Mouse (Mus musculus) naive thymus-derived CD4-positive, alpha-beta T cell, adult 2 months (primary cell): ENCODE measurements around the gene Plch2.
"Not testable (repeated sequence)": the region's sequence is repeated elsewhere in the genome, so short reads cannot be mapped to it uniquely, and the experiment has no call there.

Experiments
- DNase-seq: peaks from one replicate; pipeline ENCODE4 v3.0.0-alpha.2; 2011; ENCODE audit warnings: low read depth

The Plch2 gene

DNA sequence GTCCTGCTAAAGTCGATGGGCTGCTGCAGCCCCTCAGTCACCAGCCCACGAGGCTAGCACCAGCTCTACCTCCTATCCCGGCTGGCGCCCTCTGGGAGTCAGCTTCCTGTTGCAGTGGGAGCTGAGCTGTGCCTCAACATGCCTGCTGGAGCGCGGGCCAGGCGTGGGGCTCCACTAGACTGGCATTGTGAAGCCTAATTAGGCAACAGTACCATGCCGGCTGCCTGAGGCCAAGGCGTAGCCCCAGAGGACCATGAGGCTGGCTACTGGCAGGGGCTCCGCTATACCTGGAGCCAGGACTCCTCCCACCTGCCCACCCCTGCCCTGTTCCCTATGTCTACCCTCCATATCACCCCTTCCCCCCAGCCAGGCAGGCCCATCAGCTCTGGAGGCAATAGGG lies at the start of gene Plch2:
Plch2 (minus strand) TSS at position 61 of the 400 bp plus-strand sequence.
- DNase-seq: no peak

DNA sequence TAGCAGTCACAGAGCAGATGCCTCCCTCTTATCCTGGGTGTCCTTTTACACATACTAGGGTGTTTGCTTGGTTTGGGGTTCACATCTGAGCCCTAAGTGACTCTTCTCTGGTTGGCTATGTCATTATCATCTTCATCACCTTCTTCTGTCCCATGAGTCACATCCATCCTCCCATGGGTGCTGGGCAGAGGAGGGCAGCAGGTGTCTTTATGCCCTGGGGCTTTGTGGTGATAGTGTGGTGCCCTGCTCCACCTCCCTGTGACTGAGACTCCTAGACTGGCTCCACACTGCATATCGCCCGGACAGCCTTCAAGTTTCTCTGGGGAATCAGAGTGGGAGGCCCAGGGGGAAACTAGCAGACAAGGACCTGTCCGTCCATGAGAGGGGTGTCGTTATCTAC lies 42.0 kb upstream of the Plch2 start:
- no peak for DNase-seq

- no peak for DNase-seq
These were observed 40.9 kb upstream of the Plch2 start for GRCm38 (mm10) chr4:155097452-155097851.

DNA sequence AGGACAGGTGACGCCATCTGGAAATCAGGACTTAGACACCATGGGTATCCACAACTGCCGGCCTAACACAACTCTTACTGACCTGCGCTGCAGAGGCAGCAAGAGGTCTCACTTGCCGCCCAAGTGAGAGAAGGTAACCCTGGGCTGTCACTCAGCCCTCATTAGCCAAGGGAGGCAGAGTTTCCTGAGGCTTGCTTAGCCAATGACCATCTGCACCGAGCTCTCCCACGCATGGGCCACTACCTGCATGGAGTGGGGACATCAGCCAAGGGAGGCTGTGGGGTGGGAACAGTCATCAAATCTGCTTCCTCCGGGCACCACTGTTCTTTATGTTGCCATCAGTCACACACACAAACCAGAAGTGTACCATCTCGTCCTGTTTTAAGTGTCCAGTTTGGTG lies 39.4 kb upstream of the Plch2 start:
- no peak for DNase-seq

GRCm38 (mm10) chr4:155095238-155095900 lies 38.8 kb upstream of the Plch2 start:
- peak; percentile 93 for DNase-seq

DNA sequence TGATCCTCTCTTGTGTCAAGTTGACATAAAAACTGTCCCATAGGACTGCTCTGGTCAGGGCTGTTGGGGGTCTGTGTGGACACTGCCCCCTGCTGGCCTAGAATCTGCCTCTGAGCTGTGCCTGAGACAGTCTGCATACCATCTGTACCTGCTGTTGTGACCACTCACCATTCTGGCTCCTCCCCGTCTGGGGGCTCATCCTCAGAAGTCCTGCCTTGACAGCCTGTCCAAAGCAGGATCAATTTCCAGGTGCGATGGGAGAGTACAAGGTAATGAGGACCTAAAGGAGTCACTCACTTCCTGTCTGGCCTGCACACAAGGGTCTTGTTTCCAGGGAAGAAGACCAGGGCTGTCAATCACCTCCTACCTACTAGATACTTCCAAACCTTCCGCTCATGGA lies 38.0 kb upstream of the Plch2 start:
- peak; percentile 77 for DNase-seq

GRCm38 (mm10) chr4:155093431-155094149 lies 37.0 kb upstream of the Plch2 start:
- DNase-seq: no peak

GRCm38 (mm10) chr4:155092718-155093430 lies 36.3 kb upstream of the Plch2 start:
- no peak for DNase-seq

DNA sequence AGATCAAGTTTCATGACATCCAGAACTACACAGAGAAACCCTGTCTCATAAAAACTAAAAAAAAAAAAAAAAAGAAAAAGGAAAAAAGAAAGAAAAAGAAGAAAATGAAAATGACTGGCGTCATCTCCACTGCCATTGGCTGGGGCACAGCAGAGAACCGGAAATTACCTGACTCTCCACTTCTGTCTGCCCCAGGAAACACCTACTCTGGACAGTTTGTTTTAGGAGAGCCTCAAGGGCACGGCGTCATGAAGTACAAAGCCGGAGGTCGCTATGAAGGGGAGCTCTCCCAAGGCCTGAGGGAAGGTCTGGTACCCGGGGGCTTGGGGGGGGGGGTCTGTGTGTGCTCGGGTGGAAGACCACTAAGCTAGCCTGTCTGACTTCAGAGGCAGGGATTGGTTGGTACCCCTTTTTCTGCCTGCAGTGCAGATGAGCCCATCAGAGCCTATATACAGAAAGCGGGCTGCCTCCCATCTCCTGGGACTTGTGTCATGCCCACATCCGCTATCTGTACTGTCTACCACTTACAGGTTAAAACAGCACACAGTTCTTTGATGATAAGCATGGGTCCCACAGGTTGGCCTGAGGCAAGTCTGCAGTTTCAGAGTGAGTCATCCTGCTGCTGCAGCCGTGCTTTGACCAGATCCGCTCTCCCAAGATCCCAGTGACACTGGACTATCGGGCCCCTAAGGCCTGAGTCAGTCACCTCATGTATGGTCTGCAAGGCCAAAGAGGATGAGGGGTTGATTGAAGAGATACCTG lies 34.3 kb upstream of the Plch2 start:
- DNase-seq: no peak

DNA sequence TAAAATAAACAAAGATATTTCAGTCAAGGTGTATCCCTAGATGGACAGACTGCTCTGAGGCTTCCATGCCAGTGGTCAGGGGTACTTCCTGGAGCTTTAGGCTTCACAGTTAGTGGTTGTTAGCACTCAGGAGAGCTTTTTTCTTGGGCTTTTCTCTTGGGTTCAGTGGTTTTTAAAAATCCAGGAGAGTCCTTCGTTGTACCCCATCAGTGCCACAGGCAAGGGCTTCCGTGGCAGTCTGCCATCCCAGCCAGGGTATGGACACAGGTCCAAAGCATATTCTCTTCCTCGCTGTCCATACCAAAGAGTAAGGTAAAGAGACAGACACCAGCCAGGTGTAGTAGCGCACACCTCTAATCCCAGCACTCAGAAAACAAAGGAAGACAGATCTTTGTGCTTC lies 33.6 kb upstream of the Plch2 start:
- no peak for DNase-seq

DNA sequence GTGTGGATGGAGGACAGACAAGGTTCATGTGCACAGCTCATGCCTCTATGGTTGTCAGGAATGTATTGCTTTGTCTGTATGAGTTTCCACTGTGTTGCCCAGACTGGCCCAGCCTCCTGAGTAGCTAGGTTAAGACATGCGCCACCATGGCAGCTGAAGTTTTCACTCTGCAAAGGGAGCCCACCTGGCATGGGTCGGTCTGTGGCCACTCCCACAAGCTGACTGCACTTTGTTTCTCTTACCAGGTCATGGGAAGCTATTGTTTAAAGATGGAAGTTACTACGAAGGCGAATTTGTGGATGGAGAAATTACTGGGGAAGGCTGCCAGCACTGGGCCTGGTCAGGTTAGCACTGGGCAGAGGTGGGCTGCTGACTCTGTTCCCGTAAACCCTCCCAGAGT lies 32.7 kb upstream of the Plch2 start:
- no peak for DNase-seq

DNA sequence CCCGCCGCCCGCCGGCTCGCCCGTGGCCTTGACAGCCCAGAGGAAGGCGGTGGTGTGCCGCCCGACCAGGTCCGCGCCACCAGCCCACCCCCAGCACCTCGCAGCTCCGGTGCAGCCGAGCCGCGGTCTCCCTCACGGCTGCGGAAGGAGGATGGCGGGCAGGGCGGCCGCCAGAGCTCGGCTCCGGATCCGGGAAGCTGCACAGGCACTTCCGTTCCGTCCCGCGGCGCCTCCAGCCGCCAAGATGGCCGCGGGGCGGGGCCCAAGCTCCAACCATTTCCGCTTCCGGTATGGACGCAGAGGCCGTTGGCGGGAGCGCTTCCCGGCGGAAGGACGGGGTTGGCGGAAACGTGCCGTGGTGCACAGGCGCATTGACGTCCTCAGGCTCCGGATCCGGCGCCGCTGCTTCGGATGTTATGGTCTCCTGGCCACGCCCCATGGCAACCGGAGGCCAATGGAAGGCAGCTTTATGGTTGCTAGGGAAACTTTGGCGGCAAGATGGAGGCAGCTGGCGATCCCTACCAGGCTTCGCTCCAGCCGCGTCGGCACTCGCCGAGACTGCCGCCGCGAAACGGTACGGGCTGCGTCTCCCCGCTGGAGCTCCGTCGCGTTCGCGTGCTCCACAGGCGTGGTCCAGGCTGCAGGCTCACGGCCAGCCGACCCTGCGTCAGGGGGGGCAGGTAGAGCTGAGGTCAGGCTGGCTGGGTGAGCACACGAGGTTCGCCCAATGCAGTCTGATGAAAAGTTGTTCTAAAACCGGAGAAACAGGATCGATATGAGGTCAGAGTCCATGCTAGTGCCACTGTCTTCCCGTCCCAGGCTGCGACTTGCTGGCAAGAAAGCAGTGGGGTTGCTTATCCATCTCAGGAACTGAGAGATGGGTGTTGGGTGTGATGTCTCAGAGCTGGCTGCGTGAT lies 29.8 kb upstream of the Plch2 start, which contains the start of the genes Rer1 and Morn1:
Rer1 (minus strand) TSS at position 275 of the 917 bp plus-strand sequence.
Morn1 (plus strand) TSS at position 470 of the 917 bp plus-strand sequence.
- peak; percentile 100 for DNase-seq

DNA sequence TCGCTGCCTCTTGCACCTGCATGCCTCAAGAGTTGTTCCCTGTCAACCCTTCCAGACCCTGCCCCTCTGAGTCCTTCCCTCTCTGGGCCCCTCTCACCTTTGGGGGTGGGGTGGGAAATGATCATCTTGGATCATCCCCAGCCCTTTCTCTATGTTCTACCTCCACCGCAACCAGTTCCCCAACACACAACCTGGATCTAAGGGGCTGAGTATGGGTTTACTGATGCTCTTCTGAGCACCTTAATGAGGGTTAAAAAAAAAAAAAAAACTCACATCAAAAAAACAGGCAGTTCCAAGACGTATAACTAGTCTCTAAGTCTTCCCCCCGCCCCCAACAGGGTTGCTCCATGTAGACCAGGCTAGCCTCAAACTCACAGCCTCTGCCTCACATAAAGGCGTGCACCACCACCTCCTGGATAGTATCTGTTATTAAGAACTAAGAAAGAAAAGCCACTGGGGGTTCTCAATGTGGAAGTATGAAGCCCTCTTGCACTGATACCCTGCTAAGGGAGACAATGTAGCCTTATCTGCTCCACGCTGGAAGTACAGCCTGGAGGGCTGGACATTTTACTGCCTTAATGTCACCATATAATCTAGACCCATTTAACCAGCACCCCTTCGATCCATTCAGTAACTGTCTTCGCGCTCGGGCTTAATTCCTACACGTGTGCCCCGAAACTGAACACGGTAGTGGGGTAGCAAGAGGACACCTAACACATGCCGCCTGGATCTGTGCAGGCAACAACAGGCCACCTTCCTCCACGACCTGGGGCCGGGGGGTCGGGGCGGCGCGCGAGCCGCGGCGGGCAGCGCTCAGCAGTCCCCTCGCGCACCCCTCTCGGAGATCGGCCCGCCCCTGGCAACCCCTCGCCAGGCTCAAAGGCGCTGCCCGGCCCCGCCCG lies 28.9 kb upstream of the Plch2 start:
- no peak for DNase-seq

DNA sequence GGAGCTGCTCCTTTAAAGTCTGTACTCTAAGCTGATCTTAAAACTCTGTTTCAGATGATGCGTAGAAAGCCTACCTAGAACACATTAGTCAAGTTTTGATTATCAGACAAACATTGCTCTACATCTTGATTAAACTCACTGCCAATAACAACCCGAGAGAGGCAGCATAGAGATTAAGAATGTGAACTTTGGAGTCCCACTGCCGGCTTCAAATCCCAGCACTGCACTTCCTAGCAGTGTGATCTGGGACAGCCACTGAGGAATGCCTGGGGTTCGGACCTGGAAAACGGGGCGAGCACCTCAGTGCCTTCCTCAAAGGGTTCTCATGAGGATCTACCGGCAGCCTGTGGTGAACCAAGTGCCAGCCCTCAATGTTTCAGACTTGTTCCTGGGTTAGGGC lies 27.8 kb upstream of the Plch2 start:
- no peak for DNase-seq

DNA sequence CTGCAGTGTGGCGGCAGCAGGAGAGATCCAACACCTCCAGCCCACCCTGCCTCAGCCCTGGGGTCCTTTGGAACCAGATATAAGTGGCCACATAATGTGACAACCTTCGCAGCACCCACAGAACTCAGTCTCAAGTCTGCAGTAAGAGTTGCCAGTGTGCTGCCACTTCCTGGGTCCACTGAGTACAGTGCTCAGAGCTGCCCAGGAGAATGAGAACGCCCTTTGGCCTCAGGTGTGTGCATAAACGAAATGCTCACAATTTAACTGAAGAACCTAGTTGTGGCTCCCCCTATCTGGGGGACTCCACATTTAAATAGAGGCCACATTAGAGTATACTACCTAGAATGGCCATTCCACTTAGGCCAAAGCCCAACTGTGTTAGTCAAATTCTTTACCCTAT lies 27.0 kb upstream of the Plch2 start:
- DNase-seq: no peak

- DNase-seq: no peak
These were observed 23.1 kb upstream of the Plch2 start for GRCm38 (mm10) chr4:155079666-155080065.

DNA sequence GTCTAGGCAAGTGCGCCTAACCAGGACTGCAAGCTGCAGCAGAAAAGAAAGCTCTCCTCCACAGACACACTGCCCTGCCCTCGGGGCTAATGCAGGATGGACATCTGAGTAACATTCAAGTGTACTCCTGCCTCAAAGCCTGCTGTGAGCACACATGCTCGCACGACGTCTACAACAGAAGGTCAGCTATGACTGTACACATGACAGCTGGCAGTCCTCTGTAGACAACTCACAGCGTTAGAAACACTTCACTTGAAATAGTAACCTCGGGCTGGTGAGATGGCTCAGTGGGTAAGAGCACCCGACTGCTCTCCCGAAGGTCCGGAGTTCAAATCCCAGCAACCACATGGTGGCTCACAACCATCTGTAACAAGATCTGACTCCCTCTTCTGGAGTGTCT lies 22.2 kb upstream of the Plch2 start:
- not testable (repeated sequence) for DNase-seq

GRCm38 (mm10) chr4:155076677-155077076 lies 20.1 kb upstream of the Plch2 start:
- DNase-seq: no peak

DNA sequence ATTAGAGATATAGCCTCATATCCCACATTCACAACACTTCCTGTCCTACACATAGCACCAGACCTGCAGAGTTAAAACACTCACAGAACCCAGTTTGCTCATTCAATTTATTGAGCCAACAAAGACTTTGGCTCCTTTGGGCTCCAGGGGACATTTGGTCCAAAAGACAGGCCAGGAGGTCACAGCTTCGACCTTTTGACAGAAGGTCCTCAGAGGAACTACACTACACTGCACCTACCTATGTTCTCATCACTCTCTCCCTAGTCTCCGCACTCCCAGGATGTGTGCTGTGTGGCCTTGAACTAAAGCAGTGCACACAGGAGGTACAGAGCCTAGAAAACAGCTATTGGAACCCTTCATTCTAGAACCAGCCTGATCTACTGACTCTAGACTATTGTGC lies 19.2 kb upstream of the Plch2 start:
- no peak for DNase-seq

DNA sequence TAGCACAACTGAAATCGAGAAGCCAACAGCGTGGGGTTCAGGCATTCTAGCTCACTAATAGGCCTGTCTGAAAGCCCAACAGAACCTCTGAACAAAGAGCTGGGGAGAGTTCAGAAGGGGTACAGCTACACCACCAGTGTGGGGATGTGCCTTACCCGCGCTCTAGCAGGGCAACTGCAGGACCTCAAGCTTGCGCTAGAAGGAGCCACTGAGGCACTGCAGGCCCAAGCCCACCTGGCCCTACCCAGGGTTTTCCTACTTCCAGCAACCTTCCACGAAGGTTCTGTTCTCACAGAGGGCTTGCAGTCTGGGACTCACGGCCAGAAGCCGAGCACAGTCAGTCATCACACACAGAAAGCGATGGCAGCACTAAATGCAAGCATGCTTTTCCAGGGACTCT lies 18.6 kb upstream of the Plch2 start:
- no peak for DNase-seq
